Mouse (Mus musculus): ENCODE results near the gene Fam24a. TPM values are rescaled to one million over a fixed set of nuclear protein-coding genes. Genes with fewer than 3 reads are reported as not detected.

The Fam24a gene
- total RNA-seq (2021) = not detected
- long read RNA-seq, experiment 1 = 0 reads
- long read RNA-seq, experiment 2 = 0 reads

DNA sequence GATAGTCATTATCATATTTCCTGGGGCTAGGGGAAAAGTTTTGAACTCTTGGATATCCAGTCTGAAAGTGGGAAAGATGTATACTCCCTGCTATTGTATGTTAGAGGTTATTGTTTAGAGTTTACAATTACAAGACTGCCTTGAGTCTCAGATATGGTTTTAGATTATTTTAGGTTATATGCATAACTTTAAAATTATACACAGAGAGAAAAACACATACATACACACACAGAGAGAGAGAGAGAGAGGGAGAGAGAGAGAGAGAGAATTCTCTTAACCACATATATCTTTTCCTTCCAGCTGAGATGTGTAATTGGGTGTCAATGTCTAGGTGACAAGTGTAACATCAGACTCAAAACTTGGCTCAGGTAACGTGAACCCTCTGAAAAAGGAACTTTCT, at the start of gene Fam24a:
Gene Fam24a (plus strand): TSS at position 301 of the 400 bp plus-strand sequence.
- no peak for DNase-seq

DNA sequence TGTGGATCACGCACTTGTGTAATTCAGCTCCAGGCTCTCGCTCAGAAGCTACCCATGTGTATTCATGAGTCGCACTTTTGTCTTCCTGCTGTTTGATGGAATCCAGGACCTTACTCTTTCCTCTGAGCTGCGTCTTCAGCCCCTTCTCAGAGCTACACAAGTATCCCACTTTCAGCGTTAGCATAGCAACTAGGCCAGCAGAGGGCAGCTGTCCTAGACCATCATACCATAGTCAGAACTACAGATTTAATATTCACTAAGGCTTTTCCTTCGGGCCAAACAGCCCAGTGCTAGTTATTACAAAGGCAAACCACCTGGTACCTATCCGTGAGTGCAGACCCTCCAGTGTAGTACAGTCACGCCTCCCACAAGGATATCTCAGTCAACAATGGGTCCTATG, 36.5 kb upstream of the Fam24a start:
- DNase-seq = no peak

DNA sequence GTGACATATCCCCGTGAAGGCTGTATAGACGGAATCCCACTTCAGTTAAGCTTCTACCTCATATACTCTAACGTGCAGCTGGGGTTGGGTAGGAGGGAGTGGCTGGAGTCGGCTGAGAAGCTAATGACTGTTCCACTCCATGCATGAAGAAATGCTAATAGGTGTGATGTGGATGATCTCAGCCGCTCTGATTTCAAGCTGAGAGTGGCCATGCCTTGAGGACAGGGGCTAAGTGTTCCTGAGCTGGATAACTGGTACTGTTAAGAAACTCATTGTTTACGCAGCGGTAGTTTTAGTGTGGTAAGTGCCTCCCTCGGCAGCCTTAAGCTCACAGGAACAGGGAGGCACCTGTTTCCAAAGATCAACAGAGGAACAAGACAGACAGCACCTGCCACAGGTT, 30.3 kb upstream of the Fam24a start:
- DNase-seq = no peak

DNA sequence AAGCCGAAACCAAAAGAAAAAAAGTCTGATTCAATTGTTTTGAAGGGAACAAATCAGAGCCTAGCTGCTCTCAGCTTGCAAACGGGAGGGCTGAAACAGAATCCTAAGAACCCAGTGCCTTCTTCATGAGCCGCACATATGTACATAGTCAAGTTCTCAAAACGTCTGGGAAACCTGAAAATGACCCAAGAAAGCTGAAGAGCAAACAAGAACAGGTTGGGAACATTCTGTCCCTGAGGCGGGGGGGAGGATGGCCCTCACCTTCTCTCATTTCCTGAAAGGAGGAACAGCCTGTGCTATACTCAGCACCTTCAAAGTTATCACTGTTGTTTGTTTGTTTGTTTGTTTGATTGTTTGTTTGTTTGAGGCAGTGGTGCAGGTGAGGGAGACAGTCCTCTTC, 26.9 kb upstream of the Fam24a start:
- DNase-seq = no peak

DNA sequence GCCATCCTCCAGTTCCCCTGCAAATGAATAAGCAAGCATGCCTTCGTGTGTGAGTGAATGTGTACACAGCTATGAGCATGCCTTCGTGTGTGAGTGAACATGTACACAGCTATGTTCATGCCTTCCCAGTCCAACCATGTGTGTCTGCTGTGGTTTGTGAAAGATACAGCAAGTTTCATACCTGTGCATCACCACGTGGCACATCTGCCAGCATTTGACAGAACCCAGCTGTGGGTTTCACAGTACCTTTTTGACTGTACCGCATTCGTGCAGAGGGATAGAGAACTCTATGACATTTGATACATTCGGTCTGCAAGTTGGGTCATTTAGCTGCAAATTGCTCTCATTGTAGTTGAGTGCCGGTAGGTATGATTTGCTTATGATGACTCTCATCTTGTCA, 19.2 kb upstream of the Fam24a start:
- DNase-seq = no peak

DNA sequence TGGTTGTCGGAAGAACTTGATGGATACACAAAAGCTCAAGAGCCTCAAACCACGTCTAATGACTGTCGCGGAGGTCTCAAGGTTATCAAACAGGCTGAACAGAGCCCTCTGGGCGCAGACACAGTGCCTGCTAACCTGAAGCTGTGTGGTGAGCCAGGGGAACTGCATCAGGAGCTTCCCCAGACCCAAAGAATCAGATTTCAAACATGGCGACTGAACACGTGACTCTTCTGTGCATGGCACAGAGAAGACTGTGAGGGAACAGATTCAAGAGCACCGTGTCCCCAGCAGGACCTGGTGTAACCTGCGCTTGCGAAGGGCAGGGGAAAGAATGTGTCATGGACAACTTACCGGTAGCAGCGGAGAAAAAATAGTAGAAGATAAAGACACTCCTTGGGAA, 16.1 kb upstream of the Fam24a start:
- DNase-seq = no peak

DNA sequence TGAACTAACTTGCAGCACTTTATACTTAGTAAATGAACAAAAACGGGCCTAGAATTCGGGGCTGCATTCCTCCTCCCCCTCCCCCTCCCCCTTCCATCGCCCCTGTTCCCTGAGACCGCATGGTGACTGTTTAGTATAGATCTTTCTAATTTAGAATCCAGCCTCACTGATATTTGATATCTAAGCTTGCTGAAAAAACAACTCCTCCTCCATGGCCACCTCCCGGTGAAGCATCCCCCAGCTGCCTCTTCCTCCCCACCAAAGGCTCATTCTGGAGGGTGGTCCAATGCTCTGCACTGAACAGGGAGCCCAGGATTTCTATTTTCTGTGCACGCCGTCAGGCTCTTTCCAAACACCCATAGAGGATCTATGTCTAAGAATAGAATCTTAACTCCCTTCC, 15.3 kb upstream of the Fam24a start:
- DNase-seq = no peak

DNA sequence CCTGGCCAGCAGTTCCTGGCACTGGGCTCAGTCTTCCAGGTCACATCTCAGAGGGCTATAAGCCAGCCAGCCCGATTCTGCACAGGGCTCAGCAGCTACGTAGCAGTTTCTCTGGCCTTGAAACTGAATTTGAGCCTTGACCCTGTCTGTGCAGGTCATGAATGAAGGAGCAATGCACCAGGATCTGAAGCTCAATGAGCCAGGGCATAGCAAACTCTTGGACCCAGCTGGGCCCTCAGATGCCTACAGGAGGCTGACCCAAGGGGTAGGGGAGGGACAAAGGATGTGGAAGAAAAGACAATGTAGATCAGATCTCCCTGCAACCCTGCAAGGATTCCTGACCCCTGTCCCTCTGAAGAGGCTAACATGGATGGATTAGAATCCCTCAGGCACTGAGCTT, 11.5 kb upstream of the Fam24a start, which contains the start of gene Cuzd1:
Gene Cuzd1 (minus strand): TSS at position 101 of the 400 bp plus-strand sequence.
- peak; percentile 37 for DNase-seq

DNA sequence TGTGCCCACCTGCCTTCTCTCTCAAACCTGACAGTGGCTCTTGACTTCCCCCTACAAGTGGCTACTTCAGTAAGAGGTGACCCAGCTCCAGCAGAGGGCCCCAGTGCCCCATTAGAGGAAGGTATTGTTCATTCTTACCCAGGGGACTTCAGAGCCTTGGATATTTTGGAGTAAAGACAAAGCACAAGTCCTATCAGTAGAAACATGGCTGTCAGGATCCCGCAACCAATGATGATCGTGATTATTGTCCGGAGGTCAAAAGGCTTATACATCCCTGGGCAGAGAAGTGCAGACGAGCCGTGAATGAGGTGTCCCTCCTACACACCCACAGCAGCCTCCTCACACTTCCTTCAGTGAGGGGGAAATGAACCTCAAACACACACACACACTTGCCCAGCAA, 6.6 kb upstream of the Fam24a start:
- no peak for DNase-seq

DNA sequence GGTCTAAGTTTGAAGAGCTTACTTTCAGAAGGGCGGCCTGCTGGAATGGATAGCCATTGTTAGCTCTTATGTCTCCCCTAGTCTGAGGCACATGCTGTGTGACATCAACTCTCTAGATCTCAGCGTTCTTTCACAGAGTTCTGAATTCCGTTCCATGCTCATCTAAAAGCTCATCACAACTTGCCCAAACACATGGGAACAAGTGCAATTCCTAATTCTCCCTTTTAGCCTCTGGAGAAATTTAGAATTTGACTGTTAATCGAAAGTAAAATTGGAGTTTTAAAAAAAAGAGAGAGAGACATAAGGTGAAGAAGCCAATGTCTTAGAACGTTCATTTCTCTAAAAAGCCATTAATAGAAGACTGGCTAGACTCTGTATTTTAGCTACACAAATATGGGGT, 4.2 kb upstream of the Fam24a start, which contains the start of gene Fam24b:
Gene Fam24b (minus strand): TSS at position 101 of the 400 bp plus-strand sequence.
- DNase-seq = no peak

DNA sequence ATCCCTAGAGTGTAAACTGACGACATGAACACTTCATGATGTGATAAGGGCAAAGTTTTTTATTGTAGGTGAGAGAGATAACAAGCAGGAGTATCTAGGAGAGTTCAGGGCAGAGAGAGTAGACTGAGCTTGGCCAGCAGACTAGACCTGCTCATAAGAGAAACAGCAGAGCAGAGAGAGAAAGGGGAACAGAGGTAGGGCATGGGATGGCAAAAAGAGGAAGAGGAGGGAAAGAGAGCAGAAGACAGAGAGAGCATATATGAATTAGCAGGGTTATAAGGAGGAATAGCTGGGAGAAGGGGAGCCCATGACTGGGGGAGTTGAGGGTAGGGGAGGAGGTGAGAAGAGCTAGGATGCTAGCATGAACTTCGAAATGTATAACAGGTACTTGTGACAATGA, 2.0 kb upstream of the Fam24a start:
- no peak for DNase-seq

DNA sequence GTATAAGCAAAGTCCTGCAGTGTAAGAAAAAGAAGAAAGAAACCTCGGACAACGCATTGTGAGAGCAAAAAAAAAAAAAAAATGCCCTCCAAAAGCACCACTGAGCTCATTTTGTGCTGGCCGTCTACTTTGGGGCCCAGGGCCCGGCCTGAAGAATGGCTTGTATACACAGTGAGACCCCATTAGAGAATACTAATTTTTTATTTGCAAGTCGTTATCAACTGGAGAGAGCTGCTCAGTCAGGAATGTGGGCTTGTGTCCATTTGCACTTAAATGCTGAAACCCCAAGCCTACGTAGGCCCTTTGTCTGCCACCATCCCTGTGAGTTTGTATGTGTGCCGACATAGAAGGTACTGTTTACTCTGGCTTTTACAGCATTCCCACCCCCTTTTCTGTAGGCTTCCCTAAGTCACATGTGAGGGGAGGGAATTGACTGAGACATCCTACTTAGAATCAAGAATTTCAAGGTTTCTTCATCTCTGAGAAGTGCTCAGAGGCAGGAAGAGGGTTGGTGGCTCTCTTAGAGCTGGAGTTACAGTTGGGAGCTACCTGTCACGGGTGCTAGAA, 3.9 kb downstream of the Fam24a start:
- DNase-seq = no peak

DNA sequence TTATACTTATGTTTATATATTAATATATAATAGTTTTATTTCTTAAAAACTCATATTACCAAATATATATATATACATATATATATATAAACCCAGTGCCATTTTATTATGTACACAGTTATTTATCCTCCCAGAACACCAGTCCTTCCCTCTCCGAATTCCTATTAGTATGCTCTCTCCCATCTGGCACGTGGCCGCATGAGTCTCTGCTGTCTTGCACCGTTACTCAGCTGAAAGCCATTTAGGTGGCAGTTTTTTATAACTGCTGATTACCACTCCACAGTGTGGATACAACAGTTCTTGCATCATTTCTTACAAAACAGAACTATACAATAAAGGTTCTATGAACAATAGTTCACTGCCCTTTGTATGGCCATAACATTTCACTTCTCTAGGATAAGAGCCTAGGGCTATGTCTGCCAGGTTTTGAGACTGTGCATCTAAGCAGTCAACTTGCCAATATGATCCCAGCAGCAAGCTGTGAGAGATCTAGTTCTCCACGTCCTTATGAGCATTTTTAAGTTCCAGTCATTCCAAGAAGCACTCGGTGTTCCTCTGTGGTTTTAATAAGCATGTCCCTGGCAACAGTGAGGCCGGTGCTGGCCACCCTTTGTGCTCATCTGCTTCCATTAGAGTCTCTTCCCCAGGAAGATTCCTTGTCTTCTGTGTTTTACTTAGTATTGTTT, 12.3 kb downstream of the Fam24a start:
- no peak for DNase-seq

DNA sequence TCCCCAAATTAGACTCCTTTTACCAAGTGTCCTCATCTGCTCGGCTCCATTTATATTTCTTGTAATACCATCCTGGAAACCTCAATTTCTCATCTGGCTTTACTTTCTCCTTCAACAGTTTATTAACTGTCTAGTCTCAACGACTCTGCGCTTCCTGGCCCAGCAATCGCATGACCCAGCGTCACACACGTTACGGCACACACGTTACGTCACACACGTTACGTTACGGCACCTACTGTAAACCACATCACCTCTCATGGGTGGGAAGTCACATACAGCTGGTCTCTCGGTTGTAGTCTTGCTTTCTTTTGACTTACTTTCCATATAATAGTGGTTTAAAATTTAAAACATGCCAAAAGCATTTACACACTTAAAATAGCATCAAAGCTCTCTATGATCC, 22.4 kb downstream of the Fam24a start:
- no peak for DNase-seq

DNA sequence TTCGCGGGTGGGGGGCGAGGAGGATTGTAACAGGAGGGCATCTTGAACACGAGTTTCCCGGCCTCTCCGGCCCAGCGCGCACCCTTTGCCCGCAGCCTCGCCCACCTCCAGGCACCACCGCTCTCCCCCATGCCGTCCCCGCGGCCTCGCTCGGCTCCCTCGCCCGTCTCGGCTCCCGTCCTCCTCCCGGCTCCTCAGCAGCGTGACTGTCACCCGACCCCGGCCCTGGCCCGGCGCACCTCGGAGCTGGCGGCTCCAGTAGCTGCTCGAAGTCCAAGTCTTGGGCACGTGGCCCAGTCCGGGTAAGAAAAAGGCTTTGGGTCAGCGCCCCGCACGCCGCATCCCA, 28.6 kb downstream of the Fam24a start:
- DNase-seq = no peak

DNA sequence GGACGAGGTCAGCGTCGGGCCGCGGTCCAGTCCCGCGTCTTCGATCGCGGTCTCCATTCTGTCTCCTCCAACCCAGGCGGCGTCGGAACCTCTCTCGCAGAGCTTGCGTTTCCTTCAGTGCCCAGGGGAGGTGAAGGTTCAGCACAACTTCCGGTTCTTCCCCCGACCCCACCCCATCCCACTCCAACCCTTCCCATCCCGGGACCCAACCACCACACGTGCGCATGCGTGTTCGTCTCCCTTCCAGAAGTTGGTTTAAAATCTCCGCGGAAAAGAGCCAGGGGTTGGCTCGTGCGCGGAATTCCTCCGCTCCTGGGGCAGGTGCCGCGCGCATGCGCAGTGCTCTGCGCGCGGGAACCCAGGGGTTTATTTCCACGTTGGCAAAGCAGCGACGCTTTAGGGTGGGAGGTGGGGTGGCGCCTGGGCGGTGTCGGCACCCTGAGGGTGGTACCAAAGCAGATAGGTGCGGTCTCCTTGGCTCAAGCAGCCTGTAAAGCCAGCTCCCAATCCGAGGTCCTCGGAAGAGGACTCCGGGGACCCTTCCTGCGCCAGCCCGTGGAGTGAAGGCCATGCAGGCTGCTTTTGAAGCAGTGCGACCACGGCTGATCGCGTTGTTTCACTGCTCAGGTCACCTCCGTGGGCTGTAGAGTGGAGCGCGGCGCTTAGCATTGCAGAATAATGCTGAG, 29.1 kb downstream of the Fam24a start, which contains the start of gene 2310057M21Rik:
Gene 2310057M21Rik (minus strand): TSS at position 145 of the 686 bp plus-strand sequence.
- peak; percentile 96 for DNase-seq

DNA sequence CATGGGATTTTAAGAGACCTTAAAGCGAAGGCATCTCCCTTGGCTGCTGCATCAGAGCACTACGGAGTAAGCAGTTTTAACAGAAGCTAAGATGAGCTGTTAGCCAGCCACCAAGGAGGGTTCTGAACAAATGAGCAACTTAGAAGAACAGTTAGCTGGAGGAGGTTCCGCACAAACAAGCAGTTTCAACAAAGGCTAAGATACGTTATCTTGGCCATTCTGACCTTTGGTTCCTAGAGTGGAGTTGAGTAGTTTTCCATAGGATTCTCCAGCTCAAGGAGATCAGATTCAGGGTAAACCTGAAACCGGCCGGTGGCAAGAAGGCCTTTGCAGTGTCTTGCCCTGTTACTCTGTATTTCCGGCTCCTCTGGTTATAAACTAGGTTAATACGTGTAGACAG, 30.5 kb downstream of the Fam24a start:
- no peak for DNase-seq

DNA sequence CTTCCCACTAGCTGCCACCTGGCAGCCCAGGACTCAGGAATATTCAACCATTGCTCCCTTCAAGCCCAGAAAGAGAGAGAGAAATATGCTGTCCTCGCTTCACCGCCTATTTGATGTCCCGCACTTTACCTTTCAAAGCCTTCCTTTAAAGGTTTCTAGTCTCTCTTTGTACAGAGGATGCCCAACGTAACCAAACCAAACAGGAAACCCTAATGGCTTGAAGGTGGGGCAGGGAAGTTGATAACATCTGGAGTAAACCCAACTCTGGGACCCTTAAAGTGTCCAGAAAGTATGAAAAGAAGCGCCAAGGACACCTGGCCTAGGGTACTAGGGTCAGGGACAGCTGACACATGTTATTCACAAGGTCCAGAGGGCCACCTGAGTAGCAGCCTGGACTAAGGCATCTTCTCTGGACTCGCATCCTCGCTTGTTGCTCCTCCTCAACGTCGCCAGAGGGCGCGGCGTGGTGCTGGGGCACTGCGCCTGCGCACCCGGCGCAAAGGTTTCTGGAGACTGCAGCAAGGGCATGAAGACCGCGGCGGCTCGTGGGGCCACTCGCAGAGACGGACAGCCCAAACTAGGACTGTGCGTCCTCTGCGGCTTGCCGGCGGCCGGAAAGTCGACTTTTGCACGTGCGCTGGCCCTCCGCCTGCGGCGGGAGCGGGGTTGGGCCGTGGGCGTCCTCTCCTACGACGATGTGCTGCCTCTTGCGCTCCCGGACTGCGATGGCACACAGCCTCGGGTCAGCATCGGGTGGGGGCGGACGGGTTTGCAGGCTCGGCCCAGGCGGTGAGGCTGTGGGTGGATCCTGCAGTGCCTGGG, 37.2 kb downstream of the Fam24a start, which contains the start of gene Pstk:
Gene Pstk (plus strand): TSS at position 494 of the 822 bp plus-strand sequence.
- DNase-seq = peak; percentile 92

DNA sequence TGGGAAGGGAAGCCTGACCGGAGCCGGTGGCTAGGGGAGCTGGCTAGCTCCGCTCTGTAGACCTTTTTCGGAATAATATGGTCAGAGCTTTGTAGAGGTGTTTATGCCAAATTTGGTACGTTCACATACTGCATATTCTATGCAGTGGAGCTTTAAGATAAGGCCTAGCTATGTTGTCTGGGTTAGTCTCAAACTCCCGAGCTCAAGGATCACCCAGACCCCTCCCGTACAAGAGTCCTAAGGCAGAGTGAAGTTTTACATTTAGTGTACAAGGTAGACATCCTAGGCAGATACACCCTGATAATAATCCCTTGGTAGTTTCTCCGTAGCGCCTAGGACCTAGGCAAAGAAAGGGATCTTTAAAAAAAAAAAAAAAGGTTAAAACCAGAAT, 37.8 kb downstream of the Fam24a start:
- DNase-seq = no peak

DNA sequence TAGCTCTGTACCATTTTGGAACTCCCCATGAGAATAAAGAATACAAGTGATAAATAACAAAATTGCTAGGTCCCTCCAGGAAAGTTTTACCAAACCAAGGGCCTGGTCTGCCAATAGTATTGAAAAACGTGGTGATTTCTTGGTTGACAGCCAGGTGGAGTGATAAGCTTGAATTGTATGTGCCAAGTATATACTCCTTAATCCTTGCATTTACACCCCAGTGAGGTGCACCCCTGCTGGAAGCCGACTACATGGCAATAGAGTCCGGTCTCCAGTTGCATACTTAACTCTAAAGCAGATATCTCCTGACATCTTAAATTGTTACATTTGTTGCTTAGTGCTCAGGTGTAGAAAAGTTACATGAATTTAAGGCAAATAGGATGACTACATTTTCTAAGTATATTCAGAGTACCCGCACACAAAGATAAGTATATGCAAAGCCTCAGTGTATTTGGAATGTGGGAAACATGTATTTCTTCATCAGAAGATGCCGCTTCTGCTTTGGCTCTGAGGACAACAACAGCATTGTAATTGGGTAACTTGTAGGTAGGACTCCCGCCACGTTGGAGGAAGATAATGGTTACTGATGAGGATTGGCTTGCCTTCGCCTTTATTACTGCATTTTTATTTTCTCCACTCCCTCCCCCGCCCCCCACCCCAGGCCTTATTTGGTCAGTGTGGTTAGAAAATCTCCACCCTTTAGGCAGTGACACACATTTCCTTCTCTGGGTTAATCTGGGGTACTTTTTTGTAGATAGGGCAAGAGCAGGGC, 38.4 kb downstream of the Fam24a start:
- DNase-seq = no peak
